Mouse (Mus musculus) megakaryocyte, embryonic 14.5 days (primary cell): ENCODE measurements around the gene Hoxa13.

Source experiments
- FLI1 ChIP-seq: IDR thresholded peaks from 2 replicates; pipeline ENCODE4 v1.6.1; 2012; ENCODE audit warnings: low read length, inconsistent platforms, mixed read lengths
- GATA1 ChIP-seq: IDR thresholded peaks from 3 replicates; pipeline ENCODE4 v1.6.1; 2012; ENCODE audit warnings: mixed read lengths, low read length, inconsistent platforms, borderline replicate concordance

DNA sequence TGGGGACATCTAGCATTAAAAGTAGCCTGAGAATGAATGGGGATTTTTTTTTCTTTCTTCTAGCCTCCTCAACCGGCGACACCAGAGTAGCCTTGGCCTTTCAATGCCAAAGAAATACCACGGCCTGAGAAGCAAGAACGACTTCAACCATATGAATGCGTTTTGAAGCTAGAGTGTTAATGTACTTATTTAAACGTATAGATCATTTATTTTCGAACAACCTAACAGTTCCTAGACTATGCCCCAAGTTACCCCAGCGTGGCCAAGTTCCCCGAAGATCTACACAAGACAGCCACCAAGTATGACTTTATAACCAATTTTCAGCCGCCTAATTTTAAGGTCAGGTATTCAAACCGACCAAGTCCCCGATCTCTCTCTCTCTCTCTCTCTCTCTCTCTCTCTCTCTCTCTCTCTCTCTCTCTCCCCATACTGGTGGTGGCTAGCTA, 39.8 kb downstream of the Hoxa13 start:
- TF ChIP-seq FLI1 (no peak), GATA1 (no peak)
